In genomic region chr16:5422041-5422440, GRCm38 (mm10) we compare ENCODE assay signal across 22 mouse cellular contexts.
DNase-seq lines count a peak whose midpoint lies in the region; ATAC-seq and TF ChIP-seq lines count a peak whose summit lies in the region.
"Had no signal": no experiment of that assay in that cellular context is flagged by ENCODE, and none has a peak within 500 bp of the region (broad histone marks: within the 10 kb centered on the region; RNA-seq: fewer than 3 reads in every experiment).

No protein-coding gene starts in this region.

- DNase-seq in adrenal gland, adult 2 months, result peak; percentile 52
- DNase-seq in adrenal gland, adult 18-20 months (ENCODE audit: low spot score in 2 of 2), result no peak
- peak; percentile 24 for DNase-seq in hindbrain, postnatal 0 days (ENCODE audit: low spot score)
- DNase-seq in adrenal gland, postnatal 14 days, result peak; percentile 36
- peak; percentile 4 for DNase-seq in fat pad, adult 2 months (ENCODE audit: extremely low read depth, low read depth, low spot score)
- DNase-seq in left cerebral cortex, adult 18-20 months (ENCODE audit: low spot score in 2 of 2), result no peak
- no peak for DNase-seq in heart, postnatal 4 days
- DNase-seq: cerebellum, adult 9-10 months; gastrocnemius, adult 2 months; gastrocnemius, postnatal 25 days; heart, adult 11 months; heart, postnatal 36 days; kidney, adult 18-20 months had no signal

- TF ChIP-seq CTCF in hindbrain, postnatal 0 days (IDR thresholded peaks at IDR 0.05; ENCODE audit: low read depth), result no peak

- ATAC-seq in hindbrain, postnatal 0 days, result no peak
- ATAC-seq in hindbrain, embryonic 16.5 days, result no peak
- ATAC-seq: activated CD4-positive, CD25-positive, alpha-beta regulatory T cell, adult 4 months; forebrain, embryonic 14.5 days; intestine, embryonic 15.5 days; Patski had no signal

- H3K4me3 ChIP-seq in hindbrain, postnatal 0 days (ENCODE audit: low read length), result no peak overlapping the region
- H3K4me3 ChIP-seq in hindbrain, embryonic 16.5 days (ENCODE audit: low read length), result no peak overlapping the region
- H3K4me3 ChIP-seq: embryonic facial prominence, embryonic 10.5 days; forebrain, embryonic 10.5 days; gastrocnemius, adult 2 months; heart, embryonic 13.5 days; hindbrain, embryonic 12.5 days; intestine, embryonic 15.5 days had no signal

- H3K4me1 ChIP-seq in hindbrain, postnatal 0 days (ENCODE audit: insufficient read depth, low read length), result no peaks in the 10 kb centered on the region
- H3K4me1 ChIP-seq in hindbrain, embryonic 16.5 days (ENCODE audit: control insufficient read depth, insufficient read depth, low read depth, low read length), result peaks cover 6% of the 10 kb centered on the region
- H3K4me1 ChIP-seq: embryonic facial prominence, embryonic 10.5 days; forebrain, embryonic 10.5 days; hindbrain, embryonic 12.5 days; intestine, embryonic 15.5 days had no signal

- no peaks in the 10 kb centered on the region for H3K36me3 ChIP-seq in hindbrain, postnatal 0 days (ENCODE audit: insufficient read depth, low read length)
- H3K36me3 ChIP-seq in hindbrain, embryonic 16.5 days (ENCODE audit: control insufficient read depth, insufficient read depth, low read length), result no peaks in the 10 kb centered on the region
- H3K36me3 ChIP-seq: embryonic facial prominence, embryonic 10.5 days; forebrain, embryonic 10.5 days; heart, embryonic 13.5 days; hindbrain, embryonic 12.5 days; intestine, embryonic 15.5 days had no signal

- H3K9me3 ChIP-seq in hindbrain, postnatal 0 days (ENCODE audit: low read length), result no peaks in the 10 kb centered on the region
- no peaks in the 10 kb centered on the region for H3K9me3 ChIP-seq in hindbrain, embryonic 16.5 days (ENCODE audit: control insufficient read depth, low read length)
- H3K9me3 ChIP-seq: embryonic facial prominence, embryonic 10.5 days; forebrain, embryonic 10.5 days; heart, embryonic 13.5 days; hindbrain, embryonic 12.5 days; intestine, embryonic 15.5 days had no signal

- H3K9ac ChIP-seq in hindbrain, postnatal 0 days (replicated peaks; ENCODE audit: low read length), result no peak overlapping the region
- no peak overlapping the region for H3K9ac ChIP-seq in hindbrain, embryonic 16.5 days (ENCODE audit: low read depth, low read length)
- H3K9ac ChIP-seq: heart, embryonic 13.5 days; hindbrain, embryonic 12.5 days; intestine, embryonic 15.5 days had no signal

- no peak overlapping the region for H3K4me2 ChIP-seq in hindbrain, postnatal 0 days (ENCODE audit: low read depth, low read length)
- no peak overlapping the region for H3K4me2 ChIP-seq in hindbrain, embryonic 16.5 days (ENCODE audit: low read length)
- H3K4me2 ChIP-seq: heart, embryonic 13.5 days; hindbrain, embryonic 12.5 days; intestine, embryonic 15.5 days had no signal

- 73% methylated on average over 6 of the region's 6 CpGs for WGBS in hindbrain, postnatal 0 days
- WGBS in hindbrain, embryonic 16.5 days, result 76% methylated on average over 6 of the region's 6 CpGs

- H3K27ac ChIP-seq in hindbrain, postnatal 0 days, result no peak overlapping the region
- no peak overlapping the region for H3K27ac ChIP-seq in hindbrain, embryonic 16.5 days (ENCODE audit: low read depth, low read length)
- H3K27ac ChIP-seq: embryonic facial prominence, embryonic 10.5 days; forebrain, embryonic 10.5 days; gastrocnemius, adult 2 months; heart, embryonic 13.5 days; hindbrain, embryonic 12.5 days; intestine, embryonic 15.5 days had no signal

- H3K27me3 ChIP-seq in hindbrain, postnatal 0 days (ENCODE audit: insufficient read depth, low read length), result no peaks in the 10 kb centered on the region
- no peaks in the 10 kb centered on the region for H3K27me3 ChIP-seq in hindbrain, embryonic 16.5 days (replicated peaks; ENCODE audit: control insufficient read depth, insufficient read depth, low read length)
- H3K27me3 ChIP-seq: heart, embryonic 13.5 days; hindbrain, embryonic 12.5 days; intestine, embryonic 15.5 days; Patski had no signal

Comparison
In these comparisons a context has a peak if more than half of its experiments do, and no peak if none do; other contexts are left out.
1. DNase-seq: peak in adrenal gland, adult 2 months (single experiment), hindbrain, postnatal 0 days (single experiment), adrenal gland, postnatal 14 days (single experiment) and fat pad, adult 2 months (single experiment); none in adrenal gland, adult 18-20 months (0 of 2), left cerebral cortex, adult 18-20 months (0 of 2) and heart, postnatal 4 days (single experiment).